Mouse (Mus musculus) E14TG2a.4 (cell line): ENCODE results near the gene Kri1.
A peak's percentile ranks its signal among the peaks of the same experiment; 100 is the strongest.

Source experiments
- H3K27me3 ChIP-seq: 2 replicates; pipeline ENCODE4 v1.6.1; 2014; ENCODE audit warnings: low read length, control low read depth; ENCODE audit not compliant: insufficient read depth
- H3K36me3 ChIP-seq: 2 replicates; pipeline ENCODE4 v1.6.1; 2014; ENCODE audit warnings: low read length, control low read depth; ENCODE audit not compliant: insufficient read depth
- H3K4me1 ChIP-seq: replicated peaks from 2 replicates; pipeline ENCODE4 v1.6.1; 2014; ENCODE audit warnings: low read depth, low read length, control low read depth
- H3K4me3 ChIP-seq: replicated peaks from 2 replicates; pipeline ENCODE4 v1.5.1; 2014; ENCODE audit warnings: mild to moderate bottlenecking, low read length
- H3K9me3 ChIP-seq: 2 replicates; pipeline ENCODE4 v1.6.1; 2014; ENCODE audit warnings: low read length, control low read depth
- CTCF ChIP-seq: conservative IDR thresholded peaks from 2 replicates; pipeline ENCODE4 v1.5.1; 2014; ENCODE audit warnings: low read length
- NANOG ChIP-seq: IDR thresholded peaks from 2 replicates; pipeline ENCODE4 v1.6.1; 2014; ENCODE audit warnings: borderline replicate concordance, low read length, mixed read lengths
- POU5F1 ChIP-seq: IDR thresholded peaks from 2 replicates; pipeline ENCODE4 v1.6.1; 2014; ENCODE audit warnings: low read length, borderline replicate concordance

The Kri1 gene

DNA sequence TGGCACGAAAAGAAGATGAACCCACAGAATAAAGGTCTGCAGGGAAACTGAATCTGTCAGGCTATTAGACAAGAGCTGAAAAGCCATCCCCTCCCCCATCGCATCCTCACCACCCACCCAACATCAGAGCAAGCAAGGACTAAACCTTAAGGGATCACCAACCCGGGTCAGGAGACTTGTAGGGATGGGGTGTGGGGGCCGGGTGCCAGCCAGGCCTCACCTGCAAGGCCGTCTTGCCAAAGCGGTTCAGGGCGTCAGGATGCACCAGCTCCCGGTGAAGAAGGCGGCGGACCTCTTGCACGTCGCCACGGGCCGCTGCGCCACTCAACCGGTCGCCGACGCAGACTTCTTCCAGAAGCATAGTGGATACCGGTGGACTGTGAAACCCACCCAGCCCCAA is 2.8 kb upstream of the Kri1 start:
- H3K4me3 ChIP-seq = peak overlapping the region; percentile 90
- no peaks in the 10 kb centered on the region for H3K9me3 ChIP-seq
- TF ChIP-seq POU5F1 (no peak), CTCF (no peak), NANOG (no peak)
- H3K36me3 ChIP-seq = peaks cover 23% of the 10 kb centered on the region
- H3K4me1 ChIP-seq = peaks cover 48% of the 10 kb centered on the region
- H3K27me3 ChIP-seq = no peaks in the 10 kb centered on the region

DNA sequence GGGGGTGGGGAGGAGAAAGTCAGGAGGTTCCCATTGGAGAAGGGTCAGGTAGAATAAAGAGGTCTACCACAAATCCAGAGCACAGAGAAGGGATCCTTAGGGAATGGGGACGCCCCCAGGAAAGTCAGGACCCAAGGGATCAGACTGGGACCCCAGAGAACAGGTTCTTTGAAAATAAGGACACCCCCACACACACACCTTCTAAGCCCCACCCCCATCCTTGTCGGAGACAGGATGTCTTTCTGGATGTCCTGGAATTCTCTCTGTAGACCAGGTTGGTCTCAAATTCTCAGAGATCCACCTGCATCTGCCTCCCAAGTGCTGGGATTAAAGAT is 1.5 kb upstream of the Kri1 start:
- Histone ChIP-seq H3K36me3 (peaks cover 35% of the 10 kb centered on the region), H3K4me1 (peaks cover 61% of the 10 kb centered on the region), H3K27me3 (no peaks in the 10 kb centered on the region), H3K9me3 (no peaks in the 10 kb centered on the region), H3K4me3 (no peak overlapping the region)
- no peak for TF ChIP-seq NANOG
- TF ChIP-seq POU5F1 = no peak
- TF ChIP-seq CTCF = no peak

DNA sequence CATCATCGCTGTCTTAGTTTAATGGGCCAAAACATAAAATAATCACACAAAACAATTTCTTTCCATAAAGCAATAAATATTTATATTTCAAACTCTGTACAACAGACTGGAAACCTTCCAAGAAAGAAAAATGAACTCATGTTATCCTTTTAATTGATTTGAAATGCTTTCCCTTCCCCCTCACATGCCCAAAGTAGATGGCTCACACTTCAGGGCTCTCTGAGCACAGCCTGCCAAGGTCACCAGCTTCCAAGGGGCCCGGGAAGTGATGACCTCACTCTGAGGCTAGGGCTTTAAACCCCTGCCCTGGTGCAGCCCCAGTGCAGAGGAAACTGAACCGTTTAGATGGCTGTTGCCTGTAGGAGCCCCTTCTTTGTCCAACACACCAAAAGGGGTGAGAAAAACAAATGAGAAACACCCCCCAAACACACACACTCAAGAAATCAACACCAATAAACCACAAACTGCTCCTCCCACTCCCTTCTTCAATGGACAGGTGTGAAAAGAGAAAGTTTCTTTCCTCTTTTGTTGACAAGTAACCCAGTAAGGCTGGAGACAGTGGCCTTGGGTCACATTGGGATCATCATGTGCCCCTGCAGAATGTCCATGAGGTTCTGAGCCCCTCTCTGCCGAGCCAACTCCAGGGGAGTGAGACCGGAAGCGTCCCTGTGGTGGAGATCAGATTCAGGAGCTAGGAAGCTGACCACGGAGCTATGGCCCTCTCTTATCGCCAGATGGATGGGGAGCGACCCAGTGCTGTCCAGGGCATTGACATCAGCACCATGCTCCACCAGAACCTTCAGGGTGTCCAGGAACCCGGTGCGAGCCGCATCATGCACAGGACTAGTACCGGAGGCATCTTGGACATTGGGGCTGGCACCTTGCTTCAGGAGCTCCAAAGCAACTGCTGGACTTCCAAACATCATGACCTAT is 901 bp upstream of the Kri1 start:
- TF ChIP-seq NANOG (no peak), POU5F1 (no peak), CTCF (no peak)

DNA sequence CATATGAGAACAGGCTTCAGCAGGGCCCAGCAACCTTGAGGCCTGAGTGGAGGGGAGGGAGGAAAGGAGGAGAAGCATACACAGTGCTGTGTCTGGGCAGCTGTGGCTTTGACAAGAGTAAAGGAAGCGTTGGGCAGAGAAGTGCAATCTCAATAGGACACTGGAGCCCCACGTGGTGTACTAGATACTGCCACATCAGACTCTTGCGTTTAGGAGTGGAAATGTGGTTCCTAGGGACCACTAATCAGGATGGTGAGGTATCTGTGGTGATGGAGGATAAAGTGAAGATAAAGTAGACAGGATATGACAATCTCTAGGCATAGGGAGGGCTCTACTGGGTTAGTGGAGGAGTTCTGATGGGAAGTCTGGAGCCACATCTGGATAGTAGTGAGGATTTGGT is 1.0 kb downstream of the Kri1 start:
- H3K9me3 ChIP-seq = no peaks in the 10 kb centered on the region
- peaks cover 61% of the 10 kb centered on the region for H3K36me3 ChIP-seq
- H3K4me1 ChIP-seq = peaks cover 63% of the 10 kb centered on the region
- no peaks in the 10 kb centered on the region for H3K27me3 ChIP-seq
- H3K4me3 ChIP-seq = peak overlapping the region; percentile 98
- TF ChIP-seq POU5F1 (no peak), NANOG (no peak), CTCF (no peak)

More for the DNA sequence above, 901 bp upstream of the Kri1 start:
- H3K4me1 ChIP-seq = peaks cover 64% of the 10 kb centered on the region
- no peaks in the 10 kb centered on the region for H3K27me3 ChIP-seq
- no peaks in the 10 kb centered on the region for H3K9me3 ChIP-seq
- H3K36me3 ChIP-seq = peaks cover 42% of the 10 kb centered on the region
- H3K4me3 ChIP-seq = peak overlapping the region; percentile 98

DNA sequence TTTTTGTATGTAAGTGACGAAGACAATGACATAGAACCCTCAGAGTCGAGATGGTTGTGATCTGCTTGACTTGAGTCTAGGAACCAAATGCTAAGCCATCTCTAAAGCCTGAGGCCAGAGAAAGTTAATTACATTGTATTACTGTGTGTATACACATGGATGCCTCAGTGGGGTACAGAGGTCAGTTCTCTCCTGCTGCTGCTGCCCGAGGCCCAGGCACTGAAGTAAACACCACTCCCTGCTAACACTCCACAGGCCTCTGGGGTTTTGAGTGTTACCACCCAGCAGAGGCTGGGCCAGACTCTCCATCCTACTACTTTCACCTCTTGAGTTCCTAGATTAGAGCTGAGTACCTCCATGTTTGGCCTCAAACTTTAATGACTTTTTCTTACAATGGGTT is 3.8 kb downstream of the Kri1 start:
- H3K36me3 ChIP-seq = peaks cover 84% of the 10 kb centered on the region
- TF ChIP-seq POU5F1 (no peak), NANOG (no peak), CTCF (no peak)
- H3K27me3 ChIP-seq = no peaks in the 10 kb centered on the region
- H3K4me3 ChIP-seq = no peak overlapping the region
- no peaks in the 10 kb centered on the region for H3K9me3 ChIP-seq
- peaks cover 62% of the 10 kb centered on the region for H3K4me1 ChIP-seq

DNA sequence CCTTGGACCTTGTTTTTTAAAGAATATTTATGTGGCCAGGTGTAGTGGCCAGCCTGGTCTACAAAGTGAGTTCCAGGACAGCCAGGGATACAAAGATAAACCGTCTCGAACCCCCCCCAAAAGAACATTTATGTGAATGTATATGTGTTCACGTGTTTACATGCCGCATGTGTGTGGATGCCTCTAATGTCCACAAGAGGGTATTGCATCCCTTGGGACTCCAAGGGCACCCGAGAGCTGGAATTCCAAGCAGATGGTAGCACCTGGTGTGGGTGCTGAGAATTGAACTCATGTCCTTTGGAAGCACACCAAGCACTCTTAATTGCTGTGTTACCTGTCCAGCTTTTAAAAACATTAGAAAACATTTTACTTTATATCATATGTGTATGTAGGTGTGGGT is 4.2 kb downstream of the Kri1 start:
- no peaks in the 10 kb centered on the region for H3K27me3 ChIP-seq
- TF ChIP-seq NANOG (no peak), CTCF (peak; percentile 35)
- no peaks in the 10 kb centered on the region for H3K9me3 ChIP-seq
- H3K4me3 ChIP-seq = no peak overlapping the region
- peaks cover 84% of the 10 kb centered on the region for H3K36me3 ChIP-seq
- peaks cover 62% of the 10 kb centered on the region for H3K4me1 ChIP-seq

DNA sequence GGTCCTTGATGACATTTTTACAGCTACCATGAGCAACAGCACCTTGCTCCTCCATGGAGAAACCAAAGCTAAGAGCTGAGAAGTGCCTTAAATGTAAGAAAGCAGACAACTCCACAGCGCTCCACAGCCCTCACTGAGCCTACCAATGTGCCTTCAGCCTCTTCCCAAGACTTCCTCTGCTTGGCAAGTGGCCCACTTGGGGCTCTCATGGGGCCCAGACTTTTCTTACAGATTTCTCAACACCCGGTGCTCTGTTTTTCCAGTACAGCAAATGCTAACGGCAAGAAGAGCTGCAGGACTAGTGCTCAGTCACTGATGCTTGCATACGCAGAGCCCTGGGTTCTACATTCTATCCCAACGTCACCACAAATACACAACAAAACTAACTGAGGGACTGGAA is 10.0 kb downstream of the Kri1 start:
- no peaks in the 10 kb centered on the region for H3K27me3 ChIP-seq
- H3K4me1 ChIP-seq = peaks cover 58% of the 10 kb centered on the region
- no peak for TF ChIP-seq POU5F1
- H3K36me3 ChIP-seq = peaks cover 99% of the 10 kb centered on the region
- no peak overlapping the region for H3K4me3 ChIP-seq
- peaks cover 6% of the 10 kb centered on the region; the same call in 1 of the 2 replicates for H3K9me3 ChIP-seq

DNA sequence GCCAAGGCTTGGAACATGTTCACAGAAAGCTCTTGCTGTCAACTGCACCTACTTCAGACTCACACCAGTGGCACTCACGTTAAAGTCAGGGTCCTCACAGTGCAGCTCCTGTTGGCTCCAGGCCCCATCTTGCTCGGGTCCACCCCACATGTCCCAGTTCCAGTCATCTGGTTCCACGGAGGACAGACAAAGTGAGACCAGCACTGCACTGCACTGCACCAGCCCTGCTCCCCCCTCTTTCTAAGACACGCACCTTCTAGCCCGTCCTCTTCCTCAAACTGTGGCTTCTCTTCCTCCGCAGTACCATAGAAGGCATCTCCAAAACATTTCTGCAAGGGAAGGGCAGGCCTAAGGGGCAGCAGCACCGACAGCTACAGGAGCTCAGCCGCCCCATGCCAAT is 11.5 kb downstream of the Kri1 start:
- Histone ChIP-seq H3K9me3 (peaks cover 6% of the 10 kb centered on the region; the same call in 1 of the 2 replicates), H3K36me3 (peaks cover 99% of the 10 kb centered on the region), H3K27me3 (no peaks in the 10 kb centered on the region), H3K4me3 (no peak overlapping the region), H3K4me1 (peaks cover 68% of the 10 kb centered on the region)
- TF ChIP-seq CTCF (no peak), NANOG (no peak), POU5F1 (no peak)

DNA sequence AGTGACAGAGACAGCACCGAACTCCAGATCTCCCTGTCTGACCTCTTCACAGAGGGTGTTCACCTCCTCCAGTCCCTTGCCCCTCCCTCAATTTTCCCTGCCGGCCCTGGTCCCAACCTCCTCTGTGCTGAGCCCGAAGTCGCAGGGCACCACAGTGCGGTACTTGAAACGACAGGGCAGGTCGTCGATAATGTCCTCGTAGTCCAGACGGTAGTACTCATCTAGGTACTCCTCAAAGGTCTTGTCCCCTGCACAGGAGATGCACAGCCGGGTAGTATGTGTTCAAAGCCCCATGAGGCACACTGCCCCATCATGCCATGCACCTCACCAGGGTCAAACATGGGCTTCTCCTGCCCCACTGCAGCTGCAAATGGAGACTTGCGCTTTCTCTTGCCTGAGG is 12.0 kb downstream of the Kri1 start:
- Histone ChIP-seq H3K9me3 (peaks cover 6% of the 10 kb centered on the region; the same call in 1 of the 2 replicates), H3K4me3 (no peak overlapping the region), H3K36me3 (peaks cover 99% of the 10 kb centered on the region), H3K27me3 (no peaks in the 10 kb centered on the region), H3K4me1 (peaks cover 72% of the 10 kb centered on the region)
- no peak for TF ChIP-seq NANOG
- TF ChIP-seq CTCF = no peak
- no peak for TF ChIP-seq POU5F1
